In the genomic region with DNA sequence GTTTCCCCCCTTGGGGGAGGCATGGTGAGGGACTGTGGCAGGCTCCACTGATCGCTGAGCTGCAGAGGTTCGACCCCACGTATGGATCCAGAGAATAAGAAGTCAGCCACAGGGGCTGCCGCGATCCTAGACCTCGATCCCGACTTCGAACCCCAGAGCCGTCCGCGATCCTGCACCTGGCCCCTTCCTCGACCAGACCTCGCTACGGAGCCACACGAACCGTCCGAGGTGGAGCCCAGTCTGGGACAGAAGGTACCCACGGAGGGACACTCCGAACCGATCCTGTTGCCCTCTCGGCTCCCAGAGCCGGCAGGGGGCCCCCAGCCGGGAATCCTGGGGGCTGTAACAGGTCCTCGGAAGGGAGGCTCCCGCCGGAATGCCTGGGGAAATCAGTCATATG, we compare ENCODE assay signal across 8 mouse cellular contexts. TPM values are rescaled to one million over a fixed set of nuclear protein-coding genes. Genes with fewer than 3 reads are reported as not detected.
A peak's percentile ranks its signal among the peaks of the same experiment; 100 is the strongest.
DNase-seq lines count a peak whose midpoint lies in the region; ATAC-seq and TF ChIP-seq lines count a peak whose summit lies in the region.

No protein-coding gene starts in this region.

- ATAC-seq in G1E (ENCODE audit: extremely low read depth, insufficient number of reproducible peaks, low FRiP score, poor library complexity, severe bottlenecking), result no peak
- peak; percentile 54 for ATAC-seq in midbrain, embryonic 16.5 days

- no peaks in the 10 kb centered on the region for H3K27me3 ChIP-seq in G1E (ENCODE audit: insufficient read depth, low read length)
- peaks cover 47% of the 10 kb centered on the region for H3K27me3 ChIP-seq in forebrain, embryonic 10.5 days (ENCODE audit: poor library complexity, severe bottlenecking)
- H3K27me3 ChIP-seq in midbrain, embryonic 16.5 days (ENCODE audit: control insufficient read depth, insufficient read depth, low read depth, low read length), result no peaks in the 10 kb centered on the region

- no peak for TF ChIP-seq CTCF in G1E (IDR thresholded peaks at IDR 0.05; ENCODE audit: low read depth, low read length)

- peak; percentile 91 for DNase-seq in heart, adult 11 months
- no peak for DNase-seq in heart, adult 18-20 months
- no peak for DNase-seq in G1E (ENCODE audit: low spot score)
- DNase-seq in forebrain, embryonic 10.5 days (ENCODE audit: extremely low spot score, low spot score), result peak; percentile 16
- DNase-seq in kidney, postnatal 10 days, result peak; percentile 21
- DNase-seq in right cerebral cortex, postnatal 10 days (ENCODE audit: low spot score in 2 of 2), result no peak
- no peak for DNase-seq in frontal cortex, postnatal 14 days (ENCODE audit: low spot score in 2 of 2)

- peaks cover 39% of the 10 kb centered on the region for H3K4me1 ChIP-seq in G1E (ENCODE audit: insufficient read depth, low read depth, low read length)
- H3K4me1 ChIP-seq in forebrain, embryonic 10.5 days, result peaks cover 22% of the 10 kb centered on the region
- no peaks in the 10 kb centered on the region for H3K4me1 ChIP-seq in midbrain, embryonic 16.5 days (ENCODE audit: control insufficient read depth, insufficient read depth, low read length)

- WGBS in forebrain, embryonic 10.5 days, result 19% methylated on average over 26 of the region's 26 CpGs
- 20% methylated on average over 16 of the region's 26 CpGs for WGBS in midbrain, embryonic 16.5 days

- peak overlapping the region; percentile 86 for H3K27ac ChIP-seq in forebrain, embryonic 10.5 days
- H3K27ac ChIP-seq in midbrain, embryonic 16.5 days (ENCODE audit: low read length), result no peak overlapping the region

- H3K36me3 ChIP-seq in G1E (replicated peaks), result peaks cover 37% of the 10 kb centered on the region
- H3K36me3 ChIP-seq in forebrain, embryonic 10.5 days (replicated peaks), result peaks cover 17% of the 10 kb centered on the region
- H3K36me3 ChIP-seq in midbrain, embryonic 16.5 days (ENCODE audit: control insufficient read depth, insufficient read depth, low read length), result no peaks in the 10 kb centered on the region

- H3K4me2 ChIP-seq in midbrain, embryonic 16.5 days (ENCODE audit: low read length), result peak overlapping the region; percentile 81

- H3K9me3 ChIP-seq in G1E (replicated peaks), result no peaks in the 10 kb centered on the region
- 0 out of 2 replicates have a peak, but pooled peaks cover 4% of the 10 kb centered on the region for H3K9me3 ChIP-seq in forebrain, embryonic 10.5 days
- no peaks in the 10 kb centered on the region for H3K9me3 ChIP-seq in midbrain, embryonic 16.5 days (replicated peaks; ENCODE audit: control insufficient read depth, low read length, poor library complexity, severe bottlenecking)

- H3K9ac ChIP-seq in midbrain, embryonic 16.5 days (ENCODE audit: low read depth, low read length), result peak overlapping the region; percentile 63

- peak overlapping the region; percentile 76 for H3K4me3 ChIP-seq in G1E (ENCODE audit: low read depth, low read length)
- peak overlapping the region; percentile 63 for H3K4me3 ChIP-seq in forebrain, embryonic 10.5 days
- peak overlapping the region; percentile 51 for H3K4me3 ChIP-seq in midbrain, embryonic 16.5 days (ENCODE audit: low read depth, low read length)

RNA-seq across cellular contexts. Expression of gene Foxo4, which starts 0.4 kb away (rescaled TPM):
- total RNA-seq in heart, adult 18-20 months (2021), result 10 to 100 TPM; 59.9 to 64.4 TPM
- total RNA-seq in G1E (2014; fragmentation: Nextera tagmentation) (20.4 and 20.9 TPM in 2 replicates), G1E (2017) (25.8 and 29.9 TPM in 2 replicates)
- polyA plus RNA-seq in G1E (2012), result 44.5 and 46.4 TPM in 2 replicates
- polyA plus RNA-seq in forebrain, embryonic 10.5 days (2016; fragmentation: Nextera tagmentation; extraction: Ambion mirVana), result 1.8 and 1.9 TPM in 2 replicates
- 0.57 and 0.65 TPM in 2 replicates for polyA plus RNA-seq in midbrain, embryonic 16.5 days (2015; fragmentation: Nextera tagmentation; extraction: Ambion mirVana)

RNA-seq across cellular contexts. Expression of gene Gm614, which starts 9.1 kb away (rescaled TPM):
- not detected for total RNA-seq in heart, adult 18-20 months (2021)
- total RNA-seq in G1E (2014; fragmentation: Nextera tagmentation), result not detected in 2 replicates
- 0.87 TPM in 1 of 2 replicates, not detected in the other for total RNA-seq in G1E (2017)
- polyA plus RNA-seq in G1E (2012), result not detected in 2 replicates
- not detected in 2 replicates for polyA plus RNA-seq in forebrain, embryonic 10.5 days (2016; fragmentation: Nextera tagmentation; extraction: Ambion mirVana)
- polyA plus RNA-seq in midbrain, embryonic 16.5 days (2015; fragmentation: Nextera tagmentation; extraction: Ambion mirVana), result not detected in 2 replicates

RNA-seq across cellular contexts. Expression of gene Il2rg, which starts 13.3 kb away (rescaled TPM):
- 10 to 100 TPM; 10.5 to 15.1 TPM for total RNA-seq in heart, adult 18-20 months (2021)
- total RNA-seq in G1E (2014; fragmentation: Nextera tagmentation) (11.6 and 18.7 TPM in 2 replicates), G1E (2017) (21.2 and 21.6 TPM in 2 replicates)
- 8.2 and 10.1 TPM in 2 replicates for polyA plus RNA-seq in G1E (2012)
- polyA plus RNA-seq in forebrain, embryonic 10.5 days (2016; fragmentation: Nextera tagmentation; extraction: Ambion mirVana), result 2.0 and 2.7 TPM in 2 replicates
- 5.6 and 5.7 TPM in 2 replicates for polyA plus RNA-seq in midbrain, embryonic 16.5 days (2015; fragmentation: Nextera tagmentation; extraction: Ambion mirVana)

RNA-seq across cellular contexts. Expression of gene Gm20489, which starts 14.1 kb away (rescaled TPM):
- total RNA-seq in heart, adult 18-20 months (2021), result not detected
- not detected in 2 replicates for total RNA-seq in G1E (2014; fragmentation: Nextera tagmentation)
- not detected in 2 replicates for total RNA-seq in G1E (2017)
- polyA plus RNA-seq in G1E (2012), result not detected in 2 replicates
- polyA plus RNA-seq in forebrain, embryonic 10.5 days (2016; fragmentation: Nextera tagmentation; extraction: Ambion mirVana), result not detected in 2 replicates
- not detected in 2 replicates for polyA plus RNA-seq in midbrain, embryonic 16.5 days (2015; fragmentation: Nextera tagmentation; extraction: Ambion mirVana)

RNA-seq across cellular contexts. Expression of gene Med12, which starts 19.1 kb away (rescaled TPM):
- total RNA-seq in heart, adult 18-20 months (2021), result 10 to 100 TPM; 13.5 to 19.1 TPM
- 106 and 128 TPM in 2 replicates for total RNA-seq in G1E (2014; fragmentation: Nextera tagmentation)
- total RNA-seq in G1E (2017), result 37.9 and 40.9 TPM in 2 replicates
- polyA plus RNA-seq in G1E (2012), result 44.8 and 48.2 TPM in 2 replicates
- 33.8 and 38.6 TPM in 2 replicates for polyA plus RNA-seq in forebrain, embryonic 10.5 days (2016; fragmentation: Nextera tagmentation; extraction: Ambion mirVana)
- polyA plus RNA-seq in midbrain, embryonic 16.5 days (2015; fragmentation: Nextera tagmentation; extraction: Ambion mirVana), result 24.4 and 26.0 TPM in 2 replicates

Comparison
In these comparisons a context has a peak if more than half of its experiments do, and no peak if none do; other contexts are left out.
1. DNase-seq: peak in heart, adult 11 months (single experiment), forebrain, embryonic 10.5 days (single experiment) and kidney, postnatal 10 days (single experiment); none in heart, adult 18-20 months (0 of 2), G1E (single experiment), right cerebral cortex, postnatal 10 days (0 of 2) and frontal cortex, postnatal 14 days (0 of 2).
2. RNA of gene Foxo4, which starts 0.4 kb away (polyA plus RNA-seq): 44.5 to 46.4 TPM in G1E; 1.8 to 1.9 TPM in forebrain, embryonic 10.5 days and 0.57 to 0.65 TPM in midbrain, embryonic 16.5 days; every median in the first group is over 10 times any median in the second.
3. Peak in every context shown above with its lines, with median percentiles within 50 percentile points of each other: H3K4me3 ChIP-seq.